Mouse (Mus musculus) C2C12 (cell line): ENCODE measurements around the gene D3Ertd254e. TPM values are rescaled to one million over a fixed set of nuclear protein-coding genes. Genes with fewer than 3 reads are reported as not detected.

Source experiments
- H3K27me3 ChIP-seq: one replicate; pipeline ENCODE4 v1.6.1; 2011; ENCODE audit not compliant: control insufficient read depth, insufficient read depth, insufficient read length
- H3K36me3 ChIP-seq: one replicate; pipeline ENCODE4 v1.6.1; 2011; ENCODE audit not compliant: control insufficient read depth, insufficient read depth
- H3K4me3 ChIP-seq: one replicate; pipeline ENCODE4 v1.5.1; 2011; ENCODE audit warnings: mild to moderate bottlenecking, control low read depth; ENCODE audit not compliant: poor library complexity, insufficient read depth, severe bottlenecking
- H3K79me2 ChIP-seq: one replicate; pipeline ENCODE4 v1.6.1; 2011; ENCODE audit not compliant: control insufficient read depth, insufficient read depth
- H3K79me3 ChIP-seq: one replicate; pipeline ENCODE4 v1.6.1; 2011; ENCODE audit warnings: low read depth, control low read depth
- H3ac ChIP-seq: one replicate; pipeline ENCODE3; 2011; ENCODE audit warnings: low read depth; ENCODE audit not compliant: control insufficient read depth, insufficient read length
- CEBPB ChIP-seq: IDR thresholded peaks from one replicate; pipeline ENCODE4 v1.6.1; 2011; ENCODE audit warnings: low read depth, mild to moderate bottlenecking, control low read depth, moderate library complexity
- CTCF ChIP-seq: IDR thresholded peaks from one replicate; pipeline ENCODE4 v1.5.1; 2011; ENCODE audit not compliant: control insufficient read depth, insufficient read depth, insufficient read length
- FOSL1 ChIP-seq: IDR thresholded peaks from one replicate; pipeline ENCODE4 v1.8.0; 2011; ENCODE audit warnings: mild to moderate bottlenecking, low read length; ENCODE audit not compliant: poor library complexity, insufficient read depth, severe bottlenecking
- MAX ChIP-seq: IDR thresholded peaks from one replicate; pipeline ENCODE4 v1.6.1; 2011; ENCODE audit warnings: mild to moderate bottlenecking, control low read depth
- MYOD1 ChIP-seq: IDR thresholded peaks from one replicate; pipeline ENCODE4 v1.6.1; 2011; ENCODE audit warnings: low read depth; ENCODE audit not compliant: control insufficient read depth, insufficient read length
- MYOG ChIP-seq: IDR thresholded peaks from one replicate; pipeline ENCODE4 v1.6.1; 2011; ENCODE audit not compliant: control insufficient read depth, insufficient read length; ENCODE audit errors: extremely low read depth
- USF1 ChIP-seq: IDR thresholded peaks from one replicate; pipeline ENCODE4 v1.6.1; 2011; ENCODE audit warnings: low read depth, mild to moderate bottlenecking, control low read depth, moderate library complexity
- polyA plus RNA-seq: library from polyadenylated mRNA; unstranded; fragments of >200 nt; fragmentation: generic; extraction: Trizol; gene quantifications from one replicate; pipeline ENCODE4 v1.2.1, GENCODE M21; 2012; ENCODE audit warnings: missing spikeins

Gene D3Ertd254e
- polyA plus RNA-seq, 1 experiment, result 1.0 TPM

DNA sequence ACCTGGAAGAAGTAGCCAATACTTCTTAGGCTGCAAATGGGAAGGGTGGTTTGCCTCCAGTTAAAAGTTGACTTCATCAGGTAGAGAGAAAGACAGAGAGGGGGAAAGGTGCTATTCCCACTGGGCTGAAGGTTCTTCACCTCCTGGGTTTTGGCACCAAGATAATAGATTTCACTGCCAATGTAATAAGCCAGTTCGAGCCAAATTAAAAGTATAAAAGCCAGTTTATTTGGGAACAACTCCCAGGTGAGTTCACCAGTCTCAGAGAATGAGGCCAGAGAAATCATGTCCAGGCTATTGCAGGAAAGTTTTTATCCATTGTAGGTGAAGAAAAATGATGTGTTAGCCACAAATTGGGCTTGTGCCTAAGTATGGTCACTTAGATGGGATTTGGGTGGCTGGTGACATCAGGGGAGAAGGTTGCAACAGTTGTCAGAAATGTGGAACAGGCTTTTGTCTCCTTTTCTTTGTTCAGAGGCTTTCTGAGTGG lies 12.6 kb upstream of the D3Ertd254e start:
- H3K79me2 ChIP-seq, result no peaks in the 10 kb centered on the region
- H3K4me3 ChIP-seq, result no peak overlapping the region
- TF ChIP-seq USF1 (no peak), MYOG (no peak), MAX (no peak), MYOD1 (no peak), CEBPB (no peak), FOSL1 (no peak), CTCF (no peak)
- H3ac ChIP-seq, result no peak overlapping the region
- H3K79me3 ChIP-seq, result no peaks in the 10 kb centered on the region
- H3K36me3 ChIP-seq, result no peaks in the 10 kb centered on the region
- H3K27me3 ChIP-seq, result no peaks in the 10 kb centered on the region

DNA sequence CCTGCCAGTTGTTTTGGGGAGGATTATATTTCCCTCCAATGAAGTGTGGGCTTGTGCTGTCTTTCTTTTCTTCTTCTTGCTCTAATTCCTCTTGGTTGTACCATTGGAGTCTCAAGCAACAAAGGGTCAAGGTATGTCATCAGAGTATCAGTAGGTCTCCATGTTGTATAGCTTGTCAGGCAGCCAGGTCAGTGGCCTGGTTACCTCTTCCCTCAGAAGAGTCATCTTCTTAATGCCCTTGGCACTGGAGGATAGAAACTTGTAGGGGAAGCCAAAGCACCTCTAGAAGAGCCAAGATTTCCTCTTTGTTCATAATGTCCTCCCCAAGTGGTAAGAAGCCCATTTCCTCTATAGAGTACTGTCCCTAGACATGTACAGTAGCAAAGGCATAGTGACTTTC lies 11.8 kb upstream of the D3Ertd254e start:
- no peaks in the 10 kb centered on the region for H3K36me3 ChIP-seq
- no peaks in the 10 kb centered on the region for H3K79me2 ChIP-seq
- no peaks in the 10 kb centered on the region for H3K27me3 ChIP-seq
- no peaks in the 10 kb centered on the region for H3K79me3 ChIP-seq
- TF ChIP-seq CTCF, result no peak
- no peak for TF ChIP-seq MAX
- no peak for TF ChIP-seq MYOG
- TF ChIP-seq CEBPB, result no peak
- TF ChIP-seq USF1, result no peak
- no peak for TF ChIP-seq MYOD1
- TF ChIP-seq FOSL1, result no peak
- no peak overlapping the region for H3K4me3 ChIP-seq
- H3ac ChIP-seq, result no peak overlapping the region

DNA sequence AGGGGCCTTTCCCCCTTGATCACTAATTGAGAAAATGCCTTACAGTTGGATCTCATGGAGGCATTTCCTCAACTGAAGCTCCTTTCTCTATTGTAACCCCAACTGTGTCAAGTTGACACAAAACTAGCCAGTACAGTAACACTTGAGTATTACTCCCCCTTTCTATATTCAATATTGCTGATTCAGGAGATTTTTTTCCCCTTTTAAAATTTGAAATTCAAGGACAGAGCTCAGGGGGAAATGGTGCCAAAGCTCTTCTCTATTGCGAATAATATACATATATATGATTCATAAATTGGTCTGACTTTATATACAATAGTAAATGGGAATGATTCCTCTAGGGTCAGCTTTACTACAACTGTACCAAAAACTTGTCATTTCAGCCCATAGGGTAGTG lies 282 bp upstream of the D3Ertd254e start:
- Histone ChIP-seq H3K4me3 (no peak overlapping the region), H3K36me3 (peaks cover 5% of the 10 kb centered on the region), H3K79me3 (peaks cover 39% of the 10 kb centered on the region), H3K79me2 (peaks cover 47% of the 10 kb centered on the region), H3K27me3 (no peaks in the 10 kb centered on the region), H3ac (no peak overlapping the region)
- no peak for TF ChIP-seq FOSL1
- no peak for TF ChIP-seq CTCF
- no peak for TF ChIP-seq CEBPB
- no peak for TF ChIP-seq MAX
- TF ChIP-seq USF1, result no peak
- no peak for TF ChIP-seq MYOD1
- TF ChIP-seq MYOG, result no peak

DNA sequence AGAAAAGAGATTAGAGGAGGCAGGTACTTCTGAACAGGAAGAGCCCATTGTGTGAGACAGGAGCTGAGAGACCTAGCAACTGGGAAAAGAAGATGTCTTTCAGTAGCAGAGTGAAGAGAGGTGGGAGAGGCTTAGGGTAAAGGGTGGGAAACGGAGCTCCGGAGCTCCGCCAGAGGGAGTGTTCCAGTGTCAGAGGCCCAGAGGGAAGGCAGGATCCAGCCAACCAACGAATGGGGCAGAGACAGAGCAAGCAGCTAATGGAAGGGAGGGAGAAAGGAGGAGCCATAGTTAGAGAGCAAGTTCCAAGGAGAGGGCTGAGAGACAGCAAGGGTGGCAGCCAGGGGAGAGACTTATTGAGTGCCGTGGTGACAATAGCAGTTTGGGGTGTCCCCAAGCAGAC lies 4.5 kb downstream of the D3Ertd254e start:
- TF ChIP-seq FOSL1, result no peak
- no peak for TF ChIP-seq CEBPB
- no peak for TF ChIP-seq CTCF
- TF ChIP-seq USF1, result no peak
- Histone ChIP-seq H3K27me3 (no peaks in the 10 kb centered on the region), H3K79me3 (peaks cover 60% of the 10 kb centered on the region), H3K36me3 (peaks cover 17% of the 10 kb centered on the region), H3K4me3 (no peak overlapping the region), H3ac (no peak overlapping the region), H3K79me2 (peaks cover 91% of the 10 kb centered on the region)

DNA sequence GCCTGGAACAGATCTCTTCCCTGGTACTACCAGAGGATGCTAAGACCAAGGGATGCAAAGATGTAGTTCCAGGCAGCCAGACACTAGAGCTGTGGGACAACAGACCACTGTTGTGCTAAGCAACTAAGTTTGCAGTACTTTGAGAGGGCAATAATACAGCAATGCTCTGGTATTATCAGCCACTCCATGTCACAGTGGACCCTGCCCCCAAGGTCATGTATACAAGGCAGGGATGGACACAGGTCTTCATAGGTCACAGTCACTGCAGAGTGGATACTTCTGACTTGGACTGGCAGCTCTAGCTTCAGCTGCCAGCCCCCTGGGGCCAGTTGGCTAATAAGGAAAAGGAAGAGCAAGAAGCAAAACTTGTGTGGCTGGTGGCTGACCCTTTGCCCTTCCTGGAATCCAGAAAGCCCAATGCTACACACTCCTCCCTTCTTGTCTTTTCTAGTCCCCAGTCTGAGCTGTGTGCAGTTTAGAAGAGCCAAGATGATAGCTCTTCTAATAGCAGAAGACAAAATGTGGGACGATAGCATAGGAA lies 19.9 kb downstream of the D3Ertd254e start:
- Histone ChIP-seq H3K79me2 (no peaks in the 10 kb centered on the region), H3K4me3 (no peak overlapping the region), H3ac (no peak overlapping the region), H3K27me3 (no peaks in the 10 kb centered on the region), H3K79me3 (peaks cover 1% of the 10 kb centered on the region), H3K36me3 (peaks cover 24% of the 10 kb centered on the region)
- TF ChIP-seq CEBPB (no peak), USF1 (no peak), MAX (no peak), MYOG (no peak), MYOD1 (no peak), FOSL1 (no peak), CTCF (no peak)

DNA sequence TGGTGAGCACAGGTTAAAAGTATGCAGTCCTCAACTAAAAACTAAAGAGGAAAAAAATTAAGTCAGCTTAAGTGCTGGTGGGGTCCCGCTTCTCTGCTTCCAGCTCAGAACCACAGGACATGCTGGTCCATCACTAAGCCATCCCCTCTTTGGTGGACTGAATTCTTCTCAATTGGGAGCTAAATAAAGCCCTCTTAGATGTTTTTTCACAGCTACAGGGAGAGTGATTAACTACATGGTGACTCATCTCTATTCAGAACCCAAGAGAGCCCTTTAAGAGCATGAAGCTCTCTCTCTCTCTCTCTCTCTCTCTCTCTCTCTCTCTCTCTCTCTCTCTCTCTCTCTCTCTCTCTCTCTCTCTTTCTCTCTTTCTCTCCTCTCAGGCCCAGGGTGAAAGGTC lies 20.5 kb downstream of the D3Ertd254e start:
- Histone ChIP-seq H3K36me3 (peaks cover 18% of the 10 kb centered on the region), H3ac (no peak overlapping the region), H3K27me3 (no peaks in the 10 kb centered on the region), H3K4me3 (no peak overlapping the region), H3K79me2 (no peaks in the 10 kb centered on the region), H3K79me3 (no peaks in the 10 kb centered on the region)
- TF ChIP-seq CEBPB (no peak), MYOD1 (no peak), CTCF (no peak), MYOG (no peak), FOSL1 (no peak), MAX (no peak), USF1 (no peak)
